Mouse (Mus musculus) common myeloid progenitor, adult 5-6 weeks (primary cell): Measurements from ENCODE around the gene Usp24. TPM values are rescaled to one million over a fixed set of nuclear protein-coding genes. Genes with fewer than 3 reads are reported as not detected.
"Not testable (repeated sequence)": the region's sequence is repeated elsewhere in the genome, so short reads cannot be mapped to it uniquely, and the experiment has no call there.

Experiments
- ATAC-seq: replicated peaks from 2 replicates; pipeline ENCODE4 v1.8.0; 2016; ENCODE audit warnings: low read depth, mild to moderate bottlenecking, moderate TSS enrichment, inconsistent platforms; ENCODE audit not compliant: poor library complexity, severe bottlenecking
- total RNA-seq: library from RNA; stranded (forward); fragments of 200-1000, 187-1606 nt; gene quantifications from 2 replicates; pipeline ENCODE4 v1.2.3, GENCODE M21; 2017

Usp24 gene
- total RNA-seq, 1 experiment from 2014 or later, result 65.3 TPM

GRCm38 (mm10) chr4:106317179-106318055, 1.4 kb downstream of the Usp24 start:
- ATAC-seq, result no peak

GRCm38 (mm10) chr4:106318208-106318607, 2.2 kb downstream of the Usp24 start:
- ATAC-seq, result no peak

GRCm38 (mm10) chr4:106318976-106319375, 3.0 kb downstream of the Usp24 start:
- ATAC-seq, result no peak

GRCm38 (mm10) chr4:106322846-106323245, 6.8 kb downstream of the Usp24 start:
- ATAC-seq, result no peak

- ATAC-seq, result no peak
Measured at GRCm38 (mm10) chr4:106323318-106323717, 7.3 kb downstream of the Usp24 start.

GRCm38 (mm10) chr4:106327436-106327835, 11.4 kb downstream of the Usp24 start:
- peak; percentile 70 for ATAC-seq

GRCm38 (mm10) chr4:106328704-106329103, 12.7 kb downstream of the Usp24 start:
- peak; percentile 55 for ATAC-seq

GRCm38 (mm10) chr4:106329171-106329570, 13.2 kb downstream of the Usp24 start:
- ATAC-seq, result not testable (repeated sequence)

GRCm38 (mm10) chr4:106330371-106330819, 14.4 kb downstream of the Usp24 start:
- ATAC-seq, result no peak

GRCm38 (mm10) chr4:106333071-106333470, 17.1 kb downstream of the Usp24 start:
- no peak for ATAC-seq

- ATAC-seq, result 0 out of 2 replicates have a peak, but pooled peaks have one; percentile 15
Measured at GRCm38 (mm10) chr4:106333584-106333983, 17.6 kb downstream of the Usp24 start.

- ATAC-seq, result 0 out of 2 replicates have a peak, but pooled peaks have one; percentile 18
Measured at GRCm38 (mm10) chr4:106335858-106336257, 19.8 kb downstream of the Usp24 start.

- ATAC-seq, result no peak
Measured at GRCm38 (mm10) chr4:106347664-106348063, 31.7 kb downstream of the Usp24 start.

- ATAC-seq, result not testable (repeated sequence)
Measured at GRCm38 (mm10) chr4:106355025-106355424, 39.0 kb downstream of the Usp24 start.

GRCm38 (mm10) chr4:106370013-106370412, 54.0 kb downstream of the Usp24 start:
- ATAC-seq, result peak; percentile 77; the same call in 1 of the 2 replicates

GRCm38 (mm10) chr4:106375857-106376256, 59.8 kb downstream of the Usp24 start:
- ATAC-seq, result peak; percentile 90

GRCm38 (mm10) chr4:106378839-106379572, 63.0 kb downstream of the Usp24 start:
- no peak for ATAC-seq

GRCm38 (mm10) chr4:106381131-106381530, 65.1 kb downstream of the Usp24 start:
- no peak for ATAC-seq

- ATAC-seq, result no peak
Measured at GRCm38 (mm10) chr4:106389908-106390307, 73.9 kb downstream of the Usp24 start.

- ATAC-seq, result no peak
Measured at GRCm38 (mm10) chr4:106409621-106410020, 93.6 kb downstream of the Usp24 start.

- no peak for ATAC-seq
Measured at GRCm38 (mm10) chr4:106419256-106419655, 103.2 kb downstream of the Usp24 start.
